Mouse (Mus musculus) C2C12 (cell line): ENCODE results near the gene Nacc2.

Experiments
- CEBPB ChIP-seq: IDR thresholded peaks from one replicate; pipeline ENCODE4 v1.6.1; 2011; ENCODE audit warnings: low read depth, mild to moderate bottlenecking, control low read depth, moderate library complexity
- CTCF ChIP-seq: IDR thresholded peaks from one replicate; pipeline ENCODE4 v1.5.1; 2011; ENCODE audit not compliant: control insufficient read depth, insufficient read depth, insufficient read length
- FOSL1 ChIP-seq: IDR thresholded peaks from one replicate; pipeline ENCODE4 v1.8.0; 2011; ENCODE audit warnings: mild to moderate bottlenecking, low read length; ENCODE audit not compliant: poor library complexity, insufficient read depth, severe bottlenecking
- MAX ChIP-seq: IDR thresholded peaks from one replicate; pipeline ENCODE4 v1.6.1; 2011; ENCODE audit warnings: mild to moderate bottlenecking, control low read depth
- MYOD1 ChIP-seq: IDR thresholded peaks from one replicate; pipeline ENCODE4 v1.6.1; 2011; ENCODE audit warnings: low read depth; ENCODE audit not compliant: control insufficient read depth, insufficient read length
- MYOG ChIP-seq: IDR thresholded peaks from one replicate; pipeline ENCODE4 v1.6.1; 2011; ENCODE audit not compliant: control insufficient read depth, insufficient read length; ENCODE audit errors: extremely low read depth
- USF1 ChIP-seq: IDR thresholded peaks from one replicate; pipeline ENCODE4 v1.6.1; 2011; ENCODE audit warnings: low read depth, mild to moderate bottlenecking, control low read depth, moderate library complexity

GRCm38 (mm10) chr2:26099260-26099659 lies 23.8 kb downstream of the Nacc2 start:
- TF ChIP-seq CTCF: no peak
- no peak for TF ChIP-seq MAX
- no peak for TF ChIP-seq CEBPB
- no peak for TF ChIP-seq MYOG
- no peak for TF ChIP-seq FOSL1
- no peak for TF ChIP-seq USF1
- TF ChIP-seq MYOD1: no peak
